13 mouse cellular contexts compared by ENCODE assay signal in genomic region chr9:118738311-118738710, GRCm38 (mm10).
DNase-seq lines count a peak whose midpoint lies in the region; ATAC-seq and TF ChIP-seq lines count a peak whose summit lies in the region.
"Had no signal": no experiment of that assay in that cellular context is flagged by ENCODE, and none has a peak within 500 bp of the region (broad histone marks: within the 10 kb centered on the region; RNA-seq: fewer than 3 reads in every experiment).

No protein-coding gene starts in this region.

- no peaks in the 10 kb centered on the region for H3K27me3 ChIP-seq in heart, embryonic 11.5 days (ENCODE audit: control insufficient read depth, insufficient read depth, low read length)
- no peaks in the 10 kb centered on the region for H3K27me3 ChIP-seq in heart, postnatal 0 days (ENCODE audit: control insufficient read depth, insufficient read depth, low read length)
- H3K27me3 ChIP-seq: forebrain, embryonic 12.5 days; hindbrain, embryonic 13.5 days; neural tube, embryonic 13.5 days had no signal

- no peak for TF ChIP-seq EP300 in heart, postnatal 0 days (IDR thresholded peaks at IDR 0.05; ENCODE audit: low read depth)

- no peaks in the 10 kb centered on the region for H3K9me3 ChIP-seq in heart, embryonic 11.5 days (replicated peaks; ENCODE audit: control insufficient read depth, low read length)
- H3K9me3 ChIP-seq in heart, postnatal 0 days (replicated peaks; ENCODE audit: control insufficient read depth, low read length): no peaks in the 10 kb centered on the region
- H3K9me3 ChIP-seq: forebrain, embryonic 12.5 days; hindbrain, embryonic 13.5 days; liver, embryonic 12.5 days; megakaryocyte, embryonic 14.5 days; neural tube, embryonic 13.5 days had no signal

- H3K36me3 ChIP-seq in heart, embryonic 11.5 days (ENCODE audit: control insufficient read depth, insufficient read depth, low read length): no peaks in the 10 kb centered on the region
- no peaks in the 10 kb centered on the region for H3K36me3 ChIP-seq in heart, postnatal 0 days (replicated peaks; ENCODE audit: control insufficient read depth, insufficient read depth, low read length)
- H3K36me3 ChIP-seq: forebrain, embryonic 12.5 days; hindbrain, embryonic 13.5 days; liver, embryonic 12.5 days; neural tube, embryonic 13.5 days had no signal

- H3K9ac ChIP-seq in heart, embryonic 11.5 days (ENCODE audit: low read depth, low read length): no peak overlapping the region
- no peak overlapping the region for H3K9ac ChIP-seq in heart, postnatal 0 days (replicated peaks; ENCODE audit: low read depth, low read length)
- H3K9ac ChIP-seq: forebrain, embryonic 12.5 days; hindbrain, embryonic 13.5 days; liver, embryonic 12.5 days; neural tube, embryonic 13.5 days had no signal

- no peak for ATAC-seq in heart, embryonic 11.5 days (replicated peaks; ENCODE audit: insufficient number of reproducible peaks, low FRiP score, low TSS enrichment)
- no peak for ATAC-seq in heart, postnatal 0 days (ENCODE audit: insufficient read depth, low read depth)
- no peak for ATAC-seq in megakaryocyte progenitor cell, adult 5-6 weeks (replicated peaks; ENCODE audit: poor library complexity)
- ATAC-seq: liver, embryonic 12.5 days had no signal

- no peak overlapping the region for H3K4me2 ChIP-seq in heart, embryonic 11.5 days
- H3K4me2 ChIP-seq in heart, postnatal 0 days (ENCODE audit: low read depth, low read length): no peak overlapping the region
- H3K4me2 ChIP-seq: forebrain, embryonic 12.5 days; hindbrain, embryonic 13.5 days; liver, embryonic 12.5 days; neural tube, embryonic 13.5 days had no signal

- peaks cover 19% of the 10 kb centered on the region for H3K4me1 ChIP-seq in heart, embryonic 11.5 days (ENCODE audit: control insufficient read depth, insufficient read depth, low read length)
- H3K4me1 ChIP-seq in heart, postnatal 0 days (ENCODE audit: control insufficient read depth, insufficient read depth): peaks cover 50% of the 10 kb centered on the region
- H3K4me1 ChIP-seq: forebrain, embryonic 12.5 days; liver, embryonic 12.5 days; megakaryocyte, embryonic 14.5 days; neural tube, embryonic 13.5 days had no signal

- peak; percentile 49 to 55 for DNase-seq in heart, adult 9 months (ENCODE audit: low spot score in 2 of 2)
- peak; percentile 22 for DNase-seq in lung, postnatal 36 days
- no peak for DNase-seq in lung, postnatal 10 days
- DNase-seq in heart, postnatal 0 days (ENCODE audit: low spot score): no peak
- no peak for DNase-seq in layer of hippocampus, adult 8-10 months (ENCODE audit: low spot score in 2 of 2)
- DNase-seq: cerebellum, adult 11-12 months had no signal

- 82% methylated on average over 5 of the region's 5 CpGs for WGBS in heart, embryonic 11.5 days (ENCODE audit: insufficient replicate concordance)
- WGBS in heart, postnatal 0 days: 77% methylated on average over 5 of the region's 5 CpGs

- H3K4me3 ChIP-seq in heart, embryonic 11.5 days (ENCODE audit: low read depth, low read length): no peak overlapping the region
- H3K4me3 ChIP-seq in heart, postnatal 0 days (ENCODE audit: low read depth, low read length): no peak overlapping the region
- H3K4me3 ChIP-seq: forebrain, embryonic 12.5 days; hindbrain, embryonic 13.5 days; liver, embryonic 12.5 days; megakaryocyte, embryonic 14.5 days; neural tube, embryonic 13.5 days had no signal

- TF ChIP-seq CTCF in heart, postnatal 0 days (IDR thresholded peaks at IDR 0.05; ENCODE audit: low read depth): no peak

- H3K27ac ChIP-seq in heart, embryonic 11.5 days (ENCODE audit: low read depth, low read length): no peak overlapping the region
- H3K27ac ChIP-seq in heart, postnatal 0 days (ENCODE audit: low read depth): peak overlapping the region; percentile 70
- H3K27ac ChIP-seq: forebrain, embryonic 12.5 days; hindbrain, embryonic 13.5 days; liver, embryonic 12.5 days; neural tube, embryonic 13.5 days had no signal

Comparison
In these comparisons a context has a peak if more than half of its experiments do, and no peak if none do; other contexts are left out.
1. DNase-seq: peak in heart, adult 9 months (2 of 2) and lung, postnatal 36 days (single experiment); none in lung, postnatal 10 days (single experiment), heart, postnatal 0 days (single experiment) and layer of hippocampus, adult 8-10 months (0 of 2).